Mouse (Mus musculus) left cerebral cortex, postnatal 4 days (tissue): ENCODE results near the gene Ctsh. TPM values are rescaled to one million over a fixed set of nuclear protein-coding genes. Genes with fewer than 3 reads are reported as not detected.
"Not testable (repeated sequence)": the region's sequence is repeated elsewhere in the genome, so short reads cannot be mapped to it uniquely, and the experiment has no call there.

Experiments used
- DNase-seq: peaks from one replicate; pipeline ENCODE4 v3.0.0-alpha.2; 2022
- intact Hi-C: fragments of 180-260 bp; cut with DNase I; formaldehyde crosslinking; loops from one replicate; pipeline ENCODE4 v1.15.1; 2025
- total RNA-seq, 2 experiments: library from RNA; stranded (reverse); gene quantifications; 2 replicates each; pipeline ENCODE4 v1.2.3; 2021

Gene Ctsh
- 10 to 100 TPM; 18.4 to 32.1 TPM for total RNA-seq

DNA sequence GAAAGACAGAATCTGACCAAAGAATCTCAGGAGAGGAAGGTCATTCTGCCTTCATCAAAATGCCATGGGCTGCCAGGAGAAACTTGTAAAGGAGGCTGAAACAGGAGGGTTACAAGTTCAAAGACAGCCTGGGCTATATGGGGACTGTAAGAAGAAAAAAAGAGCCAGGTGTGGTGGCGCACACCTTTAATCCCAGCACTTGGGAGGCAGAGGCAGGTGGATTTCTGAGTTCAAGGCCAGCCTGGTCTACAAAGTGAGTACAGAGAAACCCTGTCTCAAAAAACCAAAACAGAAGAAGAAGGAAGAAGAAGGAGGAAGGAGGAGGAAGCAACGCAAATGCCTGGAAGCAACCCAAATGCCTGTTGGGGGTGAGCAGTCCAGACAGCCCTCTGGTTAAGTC lies at the start of gene Ctsh:
Gene Ctsh, plus strand, starts transcription at position 301 of the 400 bp plus-strand sequence.
- no peak for DNase-seq
- intact Hi-C loops: no loop called here

DNA sequence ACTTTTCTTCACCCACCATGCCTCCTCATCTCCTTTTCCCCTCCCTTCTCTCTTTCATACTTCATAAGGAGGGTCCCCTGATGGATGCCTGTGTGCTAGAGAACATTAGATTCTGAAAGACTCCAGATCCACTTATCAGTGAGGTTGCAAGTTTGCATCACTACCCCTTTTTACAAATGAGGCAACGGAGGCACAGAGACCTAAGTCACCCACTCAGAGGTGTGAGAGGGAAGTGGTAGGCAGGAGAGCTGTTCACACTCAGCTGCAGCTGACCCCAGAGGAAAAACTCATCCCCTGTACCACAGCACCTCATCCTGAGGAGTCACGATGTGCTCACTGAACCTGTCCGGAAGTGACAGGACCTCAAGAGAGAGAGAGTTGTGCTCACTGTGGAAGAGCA lies 47.5 kb upstream of the Ctsh start:
- intact Hi-C loops: no loop called here
- no peak for DNase-seq

DNA sequence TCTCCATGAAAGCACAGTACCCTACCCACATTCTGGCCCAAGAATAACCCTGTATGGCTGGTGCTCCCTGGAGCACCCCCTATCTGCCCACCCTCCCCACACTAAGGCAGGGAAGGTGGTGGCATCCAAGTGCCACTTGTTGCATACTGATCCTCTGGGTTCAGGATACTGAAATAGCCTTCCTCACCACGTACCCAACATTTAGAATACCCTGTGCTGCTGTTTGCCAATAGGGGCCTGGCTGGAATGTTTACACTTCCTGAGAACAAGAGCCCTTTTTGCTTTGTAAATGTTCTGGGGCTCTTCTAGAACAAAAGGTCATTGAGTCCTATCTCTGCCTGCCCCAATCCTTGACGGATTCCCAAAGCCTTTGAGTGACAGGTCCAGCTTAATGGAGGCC lies 46.9 kb upstream of the Ctsh start:
- intact Hi-C loops: no loop called here
- no peak for DNase-seq

DNA sequence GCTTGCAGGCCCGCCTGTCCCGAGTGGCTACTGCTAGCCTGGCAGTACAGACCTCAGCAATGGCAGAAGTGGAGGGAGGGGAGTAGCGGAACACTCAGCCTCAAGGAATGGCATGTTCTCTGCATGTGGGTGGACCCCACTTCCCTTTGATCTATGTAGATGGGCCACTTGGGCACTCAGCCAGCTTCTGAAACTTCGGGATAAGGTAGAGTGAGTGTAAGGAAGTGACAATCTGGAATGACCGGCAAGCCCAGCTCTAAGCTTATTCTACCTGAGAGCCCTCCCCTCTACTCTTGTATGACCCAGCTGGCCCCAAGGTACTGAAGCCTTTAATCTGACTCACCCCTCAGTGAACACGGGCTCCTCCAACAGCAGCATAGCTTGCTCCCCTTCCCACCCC lies 45.8 kb upstream of the Ctsh start:
- DNase-seq: no peak
- intact Hi-C loops: no loop called here

DNA sequence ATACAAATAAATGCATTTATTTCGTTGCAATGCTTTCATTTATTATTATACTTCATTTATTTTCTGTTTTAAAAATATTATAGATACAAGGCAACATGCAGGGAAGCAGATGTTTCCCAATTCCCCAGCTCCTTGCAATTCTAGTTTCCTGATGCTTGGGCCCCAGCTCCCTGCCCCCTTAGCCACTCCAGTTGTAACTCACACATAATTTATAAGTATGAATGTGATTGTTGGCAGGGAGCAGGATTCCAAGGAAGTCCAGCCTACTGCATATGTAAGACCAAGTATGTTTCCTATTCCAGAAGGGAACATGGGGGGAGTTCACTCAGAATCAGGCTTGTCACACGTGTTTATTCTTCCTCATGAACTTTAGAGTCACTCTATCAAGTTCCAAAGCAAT lies 42.1 kb upstream of the Ctsh start:
- intact Hi-C loops: no loop called here
- no peak for DNase-seq

DNA sequence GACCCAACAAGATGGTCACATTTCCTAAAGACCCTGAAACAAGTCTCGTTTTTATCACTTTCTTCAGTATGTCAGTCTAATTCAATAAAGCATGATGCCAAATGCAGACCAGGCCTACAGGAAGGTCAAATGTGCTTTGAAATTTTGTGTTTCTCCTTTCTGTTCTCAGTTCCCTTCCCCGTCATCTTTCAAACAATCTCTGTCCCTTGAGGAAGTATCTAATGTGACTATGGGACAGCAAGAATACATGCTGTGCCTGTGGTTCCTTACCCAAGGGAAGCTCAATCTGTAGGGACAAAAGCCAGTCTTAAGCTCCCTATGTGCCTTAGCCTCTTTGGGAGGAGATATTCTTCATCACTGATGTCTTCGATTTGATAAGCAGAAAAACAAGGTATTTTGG lies 39.3 kb upstream of the Ctsh start:
- intact Hi-C loops: no loop called here
- no peak for DNase-seq

DNA sequence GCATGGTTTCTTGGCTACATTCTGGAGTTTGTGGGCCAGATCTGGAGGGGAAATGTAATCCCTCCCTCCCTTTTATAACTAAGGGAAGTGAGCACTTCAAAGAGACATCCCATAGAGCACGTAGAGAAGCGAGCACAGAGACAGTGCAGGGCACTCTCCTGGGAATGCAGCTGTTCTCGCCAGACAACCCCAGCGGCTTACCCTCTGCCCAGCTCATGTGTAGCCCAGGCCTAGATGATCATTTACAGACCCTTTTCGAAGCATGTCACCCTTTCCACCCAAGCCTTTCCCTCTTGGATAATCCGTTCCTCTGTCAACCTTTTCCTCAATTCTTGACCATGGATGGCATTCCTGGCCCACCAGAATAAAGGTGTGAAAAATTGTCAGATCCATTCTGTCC lies 37.7 kb upstream of the Ctsh start:
- intact Hi-C loops: no loop called here
- DNase-seq: no peak

DNA sequence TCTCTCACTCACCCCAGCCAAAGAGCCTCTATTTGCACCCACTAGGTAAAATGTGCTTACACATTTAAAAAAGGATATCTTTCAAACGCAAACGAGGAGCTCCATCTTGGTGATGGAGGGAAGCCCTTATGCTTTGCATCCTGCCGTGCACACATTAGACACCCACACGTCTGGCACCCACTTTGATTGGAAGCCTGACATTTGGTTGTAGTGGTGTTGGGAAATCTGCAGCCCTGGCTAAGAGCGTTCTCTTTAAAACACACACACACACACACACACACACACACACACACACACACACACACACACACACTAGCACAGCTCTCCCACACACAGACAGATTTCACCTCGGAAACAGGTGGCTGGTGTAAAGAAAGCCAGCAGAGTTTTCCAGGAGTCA lies 33.1 kb upstream of the Ctsh start:
- intact Hi-C loops: no loop called here

DNA sequence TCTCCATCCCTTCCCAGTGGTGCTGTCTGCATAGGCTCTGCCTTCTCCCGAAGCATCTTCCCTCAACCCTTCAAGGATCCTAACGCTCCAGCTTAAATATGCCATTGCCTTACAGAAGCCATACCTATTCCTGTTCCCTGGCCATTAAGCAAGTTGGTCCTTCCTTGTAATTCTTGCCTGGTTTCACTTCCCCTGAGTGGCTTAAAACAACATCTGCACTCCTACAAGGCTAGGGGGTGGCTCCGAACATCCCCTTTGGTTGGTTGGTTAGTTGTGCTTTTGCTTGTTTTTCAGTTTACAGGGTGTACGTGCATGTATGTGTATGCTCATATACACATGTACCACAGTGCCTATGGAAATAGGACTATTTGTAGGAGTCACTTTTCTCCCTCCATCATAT lies 32.5 kb upstream of the Ctsh start:
- intact Hi-C loops: no loop called here
- DNase-seq: no peak

More for the DNA sequence above, 33.1 kb upstream of the Ctsh start:
- DNase-seq: no peak

DNA sequence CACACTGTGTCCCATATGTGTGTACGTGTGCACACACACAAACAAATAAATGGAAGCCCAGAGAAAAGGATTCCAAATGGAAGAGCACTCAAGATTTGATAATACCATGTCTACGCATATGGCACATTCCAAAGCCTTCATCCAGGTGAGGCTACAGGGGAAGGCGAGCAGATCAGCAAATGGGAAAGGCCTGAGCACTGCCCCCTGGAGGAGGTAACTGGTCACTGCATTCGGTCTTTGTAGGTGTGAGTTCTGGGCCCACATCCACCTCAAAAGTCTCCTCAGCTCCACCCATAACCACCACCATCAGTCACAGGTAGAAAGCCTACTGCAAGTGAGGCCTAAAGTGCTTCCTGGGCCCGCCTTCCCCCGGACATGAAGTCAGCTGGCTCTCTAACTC lies 26.2 kb upstream of the Ctsh start:
- intact Hi-C loops: no loop called here
- DNase-seq: no peak

DNA sequence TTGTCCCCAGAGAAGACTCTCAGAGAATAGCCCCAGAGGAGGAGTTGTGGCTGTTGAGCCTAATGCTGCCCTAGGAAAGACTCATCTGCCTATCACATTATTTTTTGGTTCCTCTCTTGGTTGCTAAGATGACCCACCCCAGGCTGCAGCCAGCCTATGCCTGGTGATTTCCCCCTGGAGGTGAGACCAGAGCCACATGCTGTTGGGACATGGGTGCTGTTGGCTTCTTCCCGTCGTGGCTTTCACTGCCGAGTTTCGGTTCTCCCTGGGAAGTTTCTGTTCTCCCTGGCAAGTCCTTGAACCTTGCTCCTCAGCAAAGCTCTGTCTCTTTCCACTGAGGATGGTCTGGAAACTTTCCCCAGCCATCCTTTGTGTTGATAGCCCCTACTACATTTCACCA lies 20.0 kb upstream of the Ctsh start:
- intact Hi-C loops: no loop called here

DNA sequence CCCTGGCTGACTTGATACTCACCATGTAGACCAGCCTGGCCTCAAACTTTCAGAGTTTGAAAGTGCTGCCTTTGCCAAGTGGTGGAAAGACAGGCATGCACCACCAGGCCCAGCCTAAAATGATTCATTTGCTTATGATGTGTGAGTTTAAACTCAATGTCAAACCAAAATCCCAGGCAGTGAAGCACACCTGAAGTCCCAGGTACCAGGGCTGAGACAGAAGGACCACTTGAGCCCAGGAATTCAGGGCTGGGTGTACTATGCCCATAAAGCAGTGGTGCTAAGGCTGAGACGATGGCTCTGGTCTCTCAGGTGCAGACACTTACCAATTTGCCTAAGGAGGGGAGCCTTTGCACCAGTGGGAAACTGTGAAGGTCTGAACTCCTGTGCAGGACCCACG lies 18.8 kb upstream of the Ctsh start:
- DNase-seq: no peak
- intact Hi-C loops: no loop called here

More for the DNA sequence above, 20.0 kb upstream of the Ctsh start:
- no peak for DNase-seq

DNA sequence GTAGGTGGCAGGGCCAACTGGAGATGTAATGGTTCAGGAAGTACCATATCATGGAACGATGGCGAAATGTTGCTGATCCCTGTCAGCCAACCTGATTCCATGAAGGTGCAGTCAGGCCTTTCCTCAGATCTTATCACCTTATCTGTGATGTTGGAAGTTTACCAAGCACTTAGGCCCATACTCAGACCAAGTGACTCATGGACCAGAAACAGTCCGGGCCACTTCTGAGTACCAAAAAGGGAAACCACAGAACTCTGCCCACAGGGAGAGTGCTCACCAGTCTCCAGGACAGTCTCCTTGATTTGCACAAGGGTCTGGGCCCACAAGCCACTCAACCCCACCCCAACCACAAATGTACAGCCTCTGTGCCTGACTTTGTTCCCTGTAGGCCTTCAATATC lies 18.2 kb upstream of the Ctsh start:
- intact Hi-C loops: no loop called here
- DNase-seq: no peak

DNA sequence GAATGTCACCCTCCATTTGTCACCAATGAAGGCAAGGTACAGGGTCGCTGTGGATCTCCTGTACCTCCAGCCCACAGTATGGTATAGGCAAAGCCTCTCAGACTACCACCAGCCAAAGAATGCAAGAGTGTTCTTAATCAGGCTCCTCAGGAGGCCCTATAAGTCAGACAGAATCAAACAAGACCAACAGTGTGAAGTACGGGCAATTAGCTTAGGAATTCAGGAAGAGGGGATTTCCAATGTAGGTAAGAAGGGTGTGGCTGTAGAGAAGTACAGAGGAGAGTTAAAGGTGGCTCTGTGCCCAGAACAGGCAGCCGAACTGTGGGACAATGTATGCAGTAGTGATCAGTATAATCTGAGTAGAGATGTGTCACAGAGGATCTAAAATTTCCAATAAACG lies 17.6 kb upstream of the Ctsh start:
- DNase-seq: no peak
- intact Hi-C loops: no loop called here

DNA sequence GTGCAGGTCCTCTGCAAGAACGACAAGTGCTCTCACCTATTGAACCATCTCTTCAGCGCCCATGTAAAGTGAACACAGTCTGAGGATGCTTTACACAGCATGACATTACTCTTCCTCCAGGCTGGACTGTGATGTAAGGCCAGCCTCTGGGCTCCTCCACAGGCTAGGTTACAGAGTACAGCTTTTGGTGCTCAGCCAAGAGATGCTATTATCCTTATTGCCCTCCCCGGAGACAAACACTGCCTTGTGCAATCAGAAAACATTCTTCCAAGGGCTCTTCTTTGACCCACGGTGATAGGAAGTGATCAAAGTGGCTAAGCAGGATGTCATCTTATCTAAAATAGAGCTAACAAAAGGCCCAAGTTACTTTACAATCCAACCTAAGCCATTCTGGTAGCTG lies 15.4 kb upstream of the Ctsh start:
- no peak for DNase-seq
- intact Hi-C loops: no loop called here

DNA sequence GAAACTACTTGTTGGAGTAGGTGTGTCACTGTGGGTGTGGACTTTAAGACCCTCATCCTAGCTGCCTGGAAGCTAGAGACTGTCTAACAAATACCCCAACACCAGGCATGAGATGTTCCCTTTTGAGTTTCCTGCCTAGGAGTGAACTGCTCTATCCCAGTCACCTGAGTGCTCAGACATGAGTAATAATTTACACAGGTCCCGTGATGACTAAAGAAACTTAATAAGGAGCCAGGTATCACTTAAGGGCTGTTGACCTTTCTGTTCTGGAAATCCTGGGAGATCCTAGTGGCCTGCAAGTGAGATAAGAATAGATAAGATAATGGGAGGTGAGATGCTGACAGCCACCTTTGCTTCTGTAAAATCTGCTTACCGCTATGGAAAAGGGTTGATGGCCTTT lies 13.0 kb upstream of the Ctsh start:
- intact Hi-C loops: no loop called here

DNA sequence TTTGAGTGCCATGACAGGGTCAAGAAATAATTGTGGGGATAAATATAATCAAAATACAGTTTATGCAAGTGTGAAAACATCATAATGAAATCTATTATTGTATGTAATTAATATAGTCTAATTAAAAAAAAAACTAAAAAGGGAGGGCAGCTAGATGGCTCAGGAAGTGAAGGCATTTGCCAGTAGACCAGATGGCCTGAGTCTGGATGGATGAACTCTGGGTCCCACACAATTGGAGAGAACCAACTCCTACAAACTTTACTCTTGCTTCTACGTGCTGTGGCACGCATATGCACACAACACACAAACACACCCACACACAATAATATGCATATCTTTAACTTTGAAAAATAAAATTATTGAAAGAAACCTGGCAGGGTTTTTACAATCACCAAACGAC lies 12.4 kb upstream of the Ctsh start:
- intact Hi-C loops: no loop called here

More for the DNA sequence above, 13.0 kb upstream of the Ctsh start:
- no peak for DNase-seq

DNA sequence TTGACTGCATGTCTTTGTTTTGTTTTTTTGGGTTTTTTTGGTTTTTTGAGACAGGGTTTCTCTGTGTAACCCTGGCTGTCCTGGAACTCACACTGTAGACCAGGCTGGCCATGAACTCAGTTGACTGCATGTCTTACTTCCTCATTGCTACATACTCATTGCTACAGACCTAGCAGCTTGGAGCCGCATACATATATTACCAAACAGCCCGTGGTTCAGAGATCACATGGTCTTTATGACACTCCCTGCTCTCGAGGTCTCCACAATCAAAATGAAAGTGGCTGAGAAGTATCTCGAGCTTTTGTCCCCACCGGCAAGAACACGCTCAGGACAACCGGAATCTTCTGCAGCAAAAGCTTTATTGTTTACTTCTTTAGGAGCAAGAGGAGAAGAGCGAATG lies 11.0 kb upstream of the Ctsh start:
- DNase-seq, intact Hi-C loops: not testable (repeated sequence)

More for the DNA sequence above, 12.4 kb upstream of the Ctsh start:
- DNase-seq: no peak

DNA sequence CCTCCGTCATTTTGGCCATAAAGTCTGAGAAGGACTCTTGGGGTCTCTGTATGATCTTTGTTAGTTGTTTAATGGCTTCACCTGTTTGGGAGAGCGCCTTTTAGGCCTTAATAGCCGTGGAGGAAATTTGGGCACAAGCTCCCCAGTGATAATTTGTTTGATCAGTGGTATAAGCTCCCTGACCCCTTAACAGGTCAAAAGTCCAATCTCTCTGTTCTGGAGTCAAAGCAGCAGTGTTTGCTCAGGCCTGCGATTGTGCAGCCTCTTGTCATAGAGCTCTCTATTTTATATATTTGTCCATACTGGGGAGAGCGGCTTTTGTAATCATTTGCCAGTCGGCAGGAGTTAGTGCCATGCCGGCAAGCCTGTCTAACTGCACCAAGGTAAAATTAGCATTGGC lies 8.8 kb upstream of the Ctsh start:
- intact Hi-C loops: no loop called here
- DNase-seq: no peak

DNA sequence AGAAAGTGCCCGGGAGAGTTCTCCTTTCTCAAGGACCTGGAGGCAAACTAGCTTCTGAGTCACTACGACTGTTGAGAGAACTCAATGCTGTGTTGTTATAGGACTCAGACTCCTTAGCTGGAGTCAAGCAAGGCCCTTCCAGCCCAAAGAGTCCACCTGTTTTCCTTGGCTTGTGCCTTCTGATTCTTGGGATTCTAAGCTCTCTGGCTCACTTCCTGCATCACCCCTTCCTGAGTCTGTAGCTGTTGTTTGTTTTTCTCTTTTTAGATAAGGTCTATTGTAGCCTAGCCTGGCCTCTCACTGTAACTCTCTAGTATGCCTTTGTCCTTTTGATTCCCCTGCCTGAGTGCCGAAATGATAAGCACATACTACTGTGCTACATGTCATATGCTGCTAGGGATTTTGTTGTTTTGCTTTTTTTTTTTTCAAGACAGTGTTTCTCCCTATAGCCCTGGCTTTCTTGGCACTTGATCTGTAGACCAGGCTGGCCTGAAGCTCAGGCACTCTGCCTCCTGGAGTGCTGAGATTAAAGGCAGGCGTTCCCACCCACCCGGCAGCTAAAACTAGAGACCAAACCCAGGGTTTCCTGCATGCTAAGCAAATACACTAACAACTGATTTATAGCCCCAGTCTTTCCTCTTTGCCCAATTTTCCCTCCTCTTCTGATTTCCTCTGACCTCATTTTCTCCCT lies 5.9 kb upstream of the Ctsh start:
- DNase-seq: no peak
- intact Hi-C loops: no loop called here

DNA sequence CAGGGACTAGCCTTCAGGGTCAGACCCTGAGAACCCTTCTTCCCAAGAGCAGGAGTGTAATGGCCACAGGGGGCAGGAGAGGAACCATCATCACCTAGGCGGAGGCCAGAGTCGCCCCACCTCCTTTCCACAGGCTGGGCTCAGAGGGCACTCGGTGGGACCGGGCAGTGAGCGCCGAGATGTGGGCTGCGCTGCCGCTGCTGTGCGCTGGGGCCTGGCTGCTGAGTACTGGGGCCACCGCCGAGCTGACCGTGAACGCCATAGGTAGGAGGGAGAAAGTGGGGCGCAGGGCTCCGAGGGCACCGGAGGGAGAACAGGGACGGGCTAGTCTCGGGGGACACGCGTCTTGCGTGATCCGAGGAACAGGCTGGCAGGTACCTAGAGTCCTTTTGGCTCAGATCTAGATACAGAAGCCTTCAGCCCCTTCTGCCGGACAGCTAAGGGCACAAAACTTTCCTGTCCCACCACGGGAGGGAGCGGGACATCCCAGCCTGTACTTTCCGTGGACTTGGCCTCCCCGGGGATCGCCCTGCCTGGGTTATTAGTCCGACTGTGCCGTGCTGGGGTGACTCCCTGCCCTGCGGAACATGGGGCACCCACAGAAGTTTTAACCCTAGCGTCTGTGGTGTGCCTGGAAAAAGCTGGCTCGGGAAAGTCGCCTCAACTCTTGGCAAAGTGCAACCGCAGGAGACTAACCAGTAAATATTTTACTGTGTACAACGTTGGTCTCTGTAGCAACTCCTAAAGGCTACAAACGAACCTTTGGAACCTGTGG lies 606 bp downstream of the Ctsh start:
- intact Hi-C loops: no loop called here
- DNase-seq: peak; percentile 32

DNA sequence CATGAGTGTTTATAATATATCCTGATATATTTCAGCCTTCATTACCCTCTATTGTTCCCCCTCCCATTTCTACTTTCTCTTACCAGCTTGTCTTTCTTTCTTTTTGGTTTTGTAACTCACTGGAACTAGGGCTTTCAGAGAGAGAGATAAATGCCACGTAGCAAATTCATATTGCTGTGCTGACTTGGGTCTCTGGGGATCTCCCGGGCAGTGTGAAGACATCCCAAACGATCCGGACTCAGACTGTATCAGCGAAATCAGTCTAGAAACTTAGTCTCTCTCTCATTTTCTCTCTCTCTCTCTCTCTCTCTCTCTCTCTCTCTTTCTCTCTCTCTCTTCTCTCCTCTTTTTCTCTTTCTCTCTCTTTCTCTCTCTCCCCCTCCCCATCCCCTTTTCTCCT lies 1.5 kb downstream of the Ctsh start:
- no peak for DNase-seq
- intact Hi-C loops: no loop called here

DNA sequence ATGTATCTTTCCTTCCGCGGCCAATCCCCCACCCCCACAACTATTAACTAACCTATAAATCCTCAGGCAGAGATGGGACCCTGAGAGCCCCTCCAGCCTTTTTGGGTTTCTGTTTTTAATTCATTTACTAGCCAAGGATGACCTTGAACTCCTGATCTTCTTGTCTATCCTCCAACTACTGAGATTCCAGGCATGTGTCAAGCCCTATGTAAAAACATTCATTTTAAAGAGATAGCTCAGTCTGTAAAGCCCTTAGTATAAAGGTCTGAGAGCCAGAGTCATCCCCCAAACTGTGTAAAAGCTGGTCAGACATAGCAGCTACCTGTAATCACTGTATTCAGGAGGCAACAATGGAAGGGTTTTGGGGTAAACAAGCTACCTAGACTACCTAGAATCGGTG lies 2.0 kb downstream of the Ctsh start:
- no peak for DNase-seq
- intact Hi-C loops: no loop called here
